Mouse (Mus musculus) embryonic facial prominence, embryonic 13.5 days (tissue): ENCODE results near the gene Fam25c. TPM values are rescaled to one million over a fixed set of nuclear protein-coding genes. Genes with fewer than 3 reads are reported as not detected.

Source experiments
- ATAC-seq: fragments of 200-750 bp; cut with Nextera tagmentation; 2 replicates; pipeline ENCODE4 v1.8.0; 2017; ENCODE audit warnings: low read depth; ENCODE audit not compliant: insufficient number of reproducible peaks, insufficient read depth, low FRiP score, low TSS enrichment
- H3K27ac ChIP-seq: fragments of 300-500 bp; sonication (generic); 2 replicates; pipeline ENCODE4 v1.5.1; 2015; ENCODE audit warnings: moderate library complexity, mild to moderate bottlenecking, inconsistent platforms
- H3K27me3 ChIP-seq: fragments of 300-500 bp; sonication (generic); 2 replicates; pipeline ENCODE4 v1.6.1; 2015; ENCODE audit warnings: mild to moderate bottlenecking, inconsistent platforms
- H3K36me3 ChIP-seq: fragments of 300-500 bp; sonication (generic); 2 replicates; pipeline ENCODE4 v1.6.1; 2015; ENCODE audit warnings: mild to moderate bottlenecking, inconsistent platforms
- H3K4me1 ChIP-seq: fragments of 300-500 bp; sonication (generic); 2 replicates; pipeline ENCODE4 v1.6.1; 2015; ENCODE audit warnings: inconsistent platforms
- H3K4me2 ChIP-seq: fragments of 300-500 bp; sonication (generic); 2 replicates; pipeline ENCODE4 v1.6.1; 2015; ENCODE audit warnings: moderate library complexity, mild to moderate bottlenecking, inconsistent platforms
- H3K4me3 ChIP-seq: fragments of 300-500 bp; sonication (generic); 2 replicates; pipeline ENCODE4 v1.5.1; 2015; ENCODE audit warnings: mild to moderate bottlenecking, inconsistent platforms
- H3K9ac ChIP-seq: fragments of 300-500 bp; sonication (generic); 2 replicates; pipeline ENCODE4 v1.6.1; 2015; ENCODE audit warnings: mild to moderate bottlenecking, inconsistent platforms
- H3K9me3 ChIP-seq: fragments of 300-500 bp; sonication (generic); 2 replicates; pipeline ENCODE4 v1.6.1; 2016; ENCODE audit warnings: inconsistent platforms
- whole genome bisulfite sequencing: fragments of 180-500 bp; shearing (Covaris S2); methylation state at CpG from one replicate; pipeline ENCODE4 v1.1.7; 2015; ENCODE audit warnings: mixed read lengths; 5-methylcytosine and 5-hydroxymethylcytosine counted together
- polyA plus RNA-seq: library from polyadenylated mRNA; unstranded; fragments of >200 nt; fragmentation: Nextera tagmentation; extraction: Ambion mirVana; gene quantifications from 2 replicates; pipeline ENCODE4 v1.2.1, GENCODE M21; 2015

Fam25c gene
- polyA plus RNA-seq, 1 experiment from 2014 or later, result 6.9 TPM

DNA sequence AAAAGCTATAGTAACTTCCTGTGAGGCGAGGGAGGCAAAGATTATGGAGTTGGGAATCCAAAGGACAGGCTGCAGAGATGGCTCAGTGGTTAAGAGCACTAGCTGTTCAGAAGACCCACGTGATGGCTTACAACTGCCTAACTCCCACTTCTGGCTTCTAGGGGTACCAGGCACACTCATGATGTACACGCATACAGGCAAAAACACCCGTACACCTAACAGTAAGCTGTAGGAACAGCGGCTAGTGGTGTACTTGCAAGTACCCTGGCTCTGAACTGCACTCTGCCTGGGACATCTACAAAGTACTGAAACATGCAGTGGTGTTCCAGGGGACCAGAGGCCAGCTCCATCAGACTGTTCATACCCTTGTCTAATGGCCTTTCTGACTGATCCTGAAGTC, 8.1 kb downstream of the Fam25c start:
- 95% methylated on average over 5 of the region's 5 CpGs for WGBS
- H3K27ac ChIP-seq, result no peak overlapping the region
- no peak for ATAC-seq
- H3K27me3 ChIP-seq, result no peaks in the 10 kb centered on the region
- H3K9me3 ChIP-seq, result no peaks in the 10 kb centered on the region
- H3K9ac ChIP-seq, result no peak overlapping the region
- H3K4me1 ChIP-seq, result 0 out of 2 replicates have a peak, but pooled peaks cover 4% of the 10 kb centered on the region
- H3K4me2 ChIP-seq, result no peak overlapping the region
- no peak overlapping the region for H3K4me3 ChIP-seq
- H3K36me3 ChIP-seq, result peaks cover 21% of the 10 kb centered on the region

DNA sequence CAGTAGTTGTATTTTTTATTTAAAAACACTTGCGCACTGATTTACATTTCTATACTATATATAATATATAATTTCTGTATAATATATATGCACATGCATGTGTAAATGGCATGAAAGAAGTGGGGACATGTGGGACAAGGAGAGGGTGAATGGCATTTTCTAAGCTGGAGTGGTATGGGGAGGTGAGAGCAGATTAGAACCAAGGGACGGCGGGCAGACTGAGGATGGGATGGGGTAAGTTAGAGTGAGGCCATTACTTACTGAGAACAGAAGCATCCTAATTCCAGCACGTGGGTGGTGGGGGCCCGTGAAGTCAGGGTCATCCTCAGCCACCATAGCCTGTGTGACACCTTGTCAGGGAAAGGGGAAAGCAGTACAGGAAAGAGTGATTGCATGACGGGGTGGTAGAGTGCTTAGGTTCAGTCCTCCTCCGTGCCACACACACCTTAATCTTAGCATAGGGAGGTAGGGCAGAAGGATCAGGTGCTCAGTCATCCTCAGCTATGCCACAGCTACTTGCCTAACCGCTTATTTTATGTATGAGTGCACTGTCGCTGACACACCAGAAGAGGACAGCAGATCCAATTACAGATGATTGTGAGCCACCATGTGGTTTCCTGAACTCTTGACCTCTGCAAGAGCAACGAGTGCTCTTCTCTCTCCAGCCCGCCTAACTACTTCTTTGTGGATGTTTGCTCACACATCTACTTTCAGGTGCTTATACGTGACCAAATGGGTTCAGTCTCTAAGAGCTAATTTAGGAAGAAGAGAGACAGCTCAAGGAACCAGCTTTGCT, 9.3 kb downstream of the Fam25c start:
- H3K4me2 ChIP-seq, result no peak overlapping the region
- no peak overlapping the region for H3K4me3 ChIP-seq
- H3K4me1 ChIP-seq, result 0 out of 2 replicates have a peak, but pooled peaks cover 4% of the 10 kb centered on the region
- H3K36me3 ChIP-seq, result peaks cover 27% of the 10 kb centered on the region
- no peak overlapping the region for H3K9ac ChIP-seq
- no peaks in the 10 kb centered on the region for H3K27me3 ChIP-seq
- WGBS, result 54% methylated on average over 12 of the region's 12 CpGs
- no peak overlapping the region for H3K27ac ChIP-seq
- no peak for ATAC-seq
- no peaks in the 10 kb centered on the region for H3K9me3 ChIP-seq

DNA sequence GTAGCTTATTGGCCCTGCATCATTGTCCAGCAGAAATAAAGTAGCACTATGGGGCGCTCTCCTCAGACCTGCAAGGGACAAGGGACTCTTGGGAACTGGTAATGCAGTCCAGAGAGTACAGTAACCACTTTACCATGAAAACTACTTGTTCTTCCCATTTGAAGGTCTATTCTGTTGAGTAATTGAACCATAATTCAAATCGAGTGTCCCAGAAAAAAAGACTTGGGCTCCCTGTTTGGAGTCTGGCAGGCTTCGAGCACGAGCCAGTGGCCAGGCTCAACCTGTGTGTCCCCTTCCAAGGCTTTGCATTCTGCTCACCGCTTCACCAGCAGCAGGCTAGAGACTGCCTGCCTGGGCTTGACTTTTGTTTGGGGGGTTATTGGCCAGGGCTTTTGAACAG, 10.9 kb downstream of the Fam25c start:
- ATAC-seq, result no peak
- Histone ChIP-seq H3K36me3 (peaks cover 39% of the 10 kb centered on the region), H3K27me3 (no peaks in the 10 kb centered on the region), H3K4me3 (no peak overlapping the region), H3K27ac (no peak overlapping the region), H3K4me2 (no peak overlapping the region), H3K9me3 (no peaks in the 10 kb centered on the region), H3K4me1 (0 out of 2 replicates have a peak, but pooled peaks cover 4% of the 10 kb centered on the region), H3K9ac (no peak overlapping the region)
- WGBS, result 91% methylated on average over 5 of the region's 5 CpGs

DNA sequence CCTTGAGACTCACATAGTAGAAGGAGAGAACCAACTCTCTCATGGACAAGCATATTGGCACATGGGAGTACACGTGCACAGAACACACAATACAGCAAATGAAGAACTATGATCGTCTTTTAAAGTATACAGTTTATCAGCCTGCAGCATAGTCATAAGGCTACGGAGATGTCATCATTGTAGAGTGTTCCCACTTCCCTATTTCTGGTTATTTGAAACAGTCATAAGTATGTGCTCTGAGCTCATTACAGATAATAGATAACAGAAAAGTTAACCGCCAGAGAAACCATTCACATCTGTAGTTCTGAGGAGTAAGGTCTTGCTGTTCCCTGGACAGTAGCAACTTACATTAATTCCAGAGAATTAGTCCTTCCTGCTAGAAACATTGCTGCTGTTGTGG, 12.2 kb downstream of the Fam25c start:
- H3K4me1 ChIP-seq, result 0 out of 2 replicates have a peak, but pooled peaks cover 4% of the 10 kb centered on the region
- WGBS, result 68% methylated on average over 4 of the region's 4 CpGs
- H3K4me3 ChIP-seq, result no peak overlapping the region
- no peak overlapping the region for H3K4me2 ChIP-seq
- no peak overlapping the region for H3K27ac ChIP-seq
- no peaks in the 10 kb centered on the region for H3K9me3 ChIP-seq
- H3K36me3 ChIP-seq, result peaks cover 48% of the 10 kb centered on the region
- H3K9ac ChIP-seq, result no peak overlapping the region
- no peaks in the 10 kb centered on the region for H3K27me3 ChIP-seq
- no peak for ATAC-seq

DNA sequence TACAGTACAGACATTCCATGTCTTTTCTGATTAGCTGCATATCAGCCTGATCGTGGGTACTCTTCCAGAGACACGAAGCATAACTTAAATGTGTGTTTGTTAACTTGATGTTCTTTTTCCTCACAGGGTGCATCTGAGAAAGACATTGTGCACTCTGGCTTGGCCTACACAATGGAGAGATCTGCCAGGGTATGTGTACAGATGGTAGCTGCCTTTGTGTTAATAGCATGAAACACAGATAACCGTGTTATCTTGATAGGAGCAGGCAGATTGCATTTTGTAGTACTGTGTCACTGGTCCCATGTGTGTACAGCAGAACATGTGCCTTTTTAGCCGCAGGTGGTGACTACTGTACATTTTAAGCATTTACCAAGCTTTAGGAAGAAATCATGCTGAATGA, 13.2 kb downstream of the Fam25c start:
- peaks cover 59% of the 10 kb centered on the region for H3K36me3 ChIP-seq
- 82% methylated on average over 4 of the region's 4 CpGs for WGBS
- H3K9ac ChIP-seq, result no peak overlapping the region

DNA sequence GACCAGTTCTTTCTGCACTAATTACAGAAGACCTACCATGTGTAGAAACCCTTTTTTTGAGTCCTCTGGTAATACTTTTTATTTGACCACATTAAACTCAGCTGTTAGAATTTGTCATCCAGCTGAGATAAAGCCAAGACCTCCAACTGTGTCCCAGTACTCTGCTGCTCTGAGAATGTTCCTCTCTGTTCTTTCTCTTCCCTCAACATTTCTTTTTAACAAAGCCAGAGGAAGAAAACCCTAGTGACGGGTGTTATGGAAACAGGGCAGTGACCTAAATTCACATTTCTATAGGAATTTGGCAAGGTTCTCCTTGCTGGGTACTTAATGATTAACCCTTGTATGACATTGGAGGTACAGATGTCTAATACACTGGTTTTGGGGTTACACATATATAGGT, 15.8 kb downstream of the Fam25c start:
- WGBS, result 82% methylated on average over 1 of the region's 1 CpGs
- no peak overlapping the region for H3K4me3 ChIP-seq
- H3K9ac ChIP-seq, result no peak overlapping the region
- no peak for ATAC-seq
- H3K27ac ChIP-seq, result no peak overlapping the region
- H3K27me3 ChIP-seq, result no peaks in the 10 kb centered on the region
- no peak overlapping the region for H3K4me2 ChIP-seq
- H3K4me1 ChIP-seq, result no peaks in the 10 kb centered on the region
- no peaks in the 10 kb centered on the region for H3K9me3 ChIP-seq
- peaks cover 83% of the 10 kb centered on the region for H3K36me3 ChIP-seq

More for the DNA sequence above, 13.2 kb downstream of the Fam25c start:
- H3K9me3 ChIP-seq, result no peaks in the 10 kb centered on the region
- no peak overlapping the region for H3K4me3 ChIP-seq
- ATAC-seq, result no peak
- no peak overlapping the region for H3K4me2 ChIP-seq
- H3K27ac ChIP-seq, result no peak overlapping the region
- H3K27me3 ChIP-seq, result no peaks in the 10 kb centered on the region
- H3K4me1 ChIP-seq, result 0 out of 2 replicates have a peak, but pooled peaks cover 4% of the 10 kb centered on the region

DNA sequence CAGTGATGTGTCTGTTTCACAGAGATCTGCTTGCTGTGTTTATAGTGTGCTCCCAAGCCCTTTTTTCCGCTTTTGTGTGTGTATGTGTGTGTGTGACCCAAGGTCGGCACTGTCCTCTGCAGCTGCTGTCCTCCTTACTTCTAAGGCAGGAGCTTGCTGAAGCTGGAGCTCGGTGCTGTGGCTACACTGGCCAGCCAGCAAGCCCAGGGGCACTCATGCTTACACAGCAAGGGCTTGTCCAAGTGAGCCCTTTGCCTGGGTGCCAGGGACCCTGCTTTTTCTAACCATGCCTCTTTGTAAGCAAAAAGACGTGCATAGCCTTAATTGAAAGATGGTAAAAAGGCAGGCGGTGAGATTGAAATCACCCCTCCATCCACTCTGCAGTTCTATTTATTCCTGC, 22.8 kb downstream of the Fam25c start:
- Histone ChIP-seq H3K9ac (no peak overlapping the region), H3K27ac (no peak overlapping the region), H3K4me3 (no peak overlapping the region), H3K4me2 (no peak overlapping the region), H3K36me3 (peaks cover 88% of the 10 kb centered on the region), H3K9me3 (no peaks in the 10 kb centered on the region), H3K27me3 (no peaks in the 10 kb centered on the region), H3K4me1 (no peaks in the 10 kb centered on the region)
- no peak for ATAC-seq
- WGBS, result 96% methylated on average over 5 of the region's 5 CpGs

DNA sequence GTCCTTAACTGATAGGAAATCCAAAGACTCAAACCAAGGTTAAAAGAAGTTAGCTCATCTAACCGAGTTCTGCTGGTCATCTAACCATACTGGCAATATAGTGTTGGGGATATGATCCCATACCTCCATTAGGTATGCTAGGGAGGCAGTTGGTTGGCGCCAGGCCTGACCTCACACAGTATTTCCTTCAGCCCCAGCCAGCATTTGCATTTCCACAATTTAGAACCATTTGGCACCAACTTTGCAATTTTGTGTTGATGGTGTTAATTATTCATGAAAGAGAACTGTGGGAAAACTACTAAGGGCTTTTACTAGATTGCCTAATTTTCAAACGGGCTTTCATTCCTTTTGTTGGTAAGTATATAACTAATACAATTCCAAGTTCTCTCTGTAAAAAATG, 23.3 kb downstream of the Fam25c start:
- Histone ChIP-seq H3K9me3 (no peaks in the 10 kb centered on the region), H3K4me2 (no peak overlapping the region), H3K36me3 (peaks cover 82% of the 10 kb centered on the region), H3K27ac (no peak overlapping the region), H3K27me3 (no peaks in the 10 kb centered on the region), H3K9ac (no peak overlapping the region), H3K4me3 (no peak overlapping the region), H3K4me1 (no peaks in the 10 kb centered on the region)
- 87% methylated on average over 3 of the region's 3 CpGs for WGBS
- ATAC-seq, result no peak

DNA sequence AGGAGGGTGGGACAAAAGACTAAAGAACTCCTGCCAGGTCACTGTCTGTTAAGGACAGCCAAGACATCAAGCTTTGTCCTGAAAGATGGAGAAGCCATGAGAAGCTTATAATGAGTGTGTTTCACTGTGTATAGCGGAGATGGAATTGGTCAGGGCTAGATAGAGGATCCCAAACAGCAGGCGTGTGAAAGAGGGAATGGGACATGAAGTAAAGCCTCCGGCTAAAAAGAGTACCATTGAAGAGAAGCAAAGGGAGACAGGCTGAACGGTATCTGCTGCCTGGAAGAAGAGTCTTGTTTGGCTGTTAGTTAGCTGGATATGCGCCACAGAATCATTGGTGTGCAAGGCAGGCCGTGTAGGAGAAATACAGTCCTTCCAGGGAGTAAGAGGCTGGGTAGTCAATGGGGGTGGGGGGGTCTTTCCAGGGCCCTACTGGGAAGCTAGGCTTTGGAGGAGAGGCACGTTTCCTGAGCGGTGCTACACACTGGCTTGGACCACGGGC, 24.5 kb downstream of the Fam25c start:
- H3K9me3 ChIP-seq, result no peaks in the 10 kb centered on the region
- no peak for ATAC-seq
- no peak overlapping the region for H3K4me3 ChIP-seq
- WGBS, result 94% methylated on average over 9 of the region's 9 CpGs
- peaks cover 77% of the 10 kb centered on the region for H3K36me3 ChIP-seq
- H3K4me2 ChIP-seq, result no peak overlapping the region
- no peaks in the 10 kb centered on the region for H3K4me1 ChIP-seq
- H3K9ac ChIP-seq, result no peak overlapping the region
- H3K27ac ChIP-seq, result no peak overlapping the region
- no peaks in the 10 kb centered on the region for H3K27me3 ChIP-seq

DNA sequence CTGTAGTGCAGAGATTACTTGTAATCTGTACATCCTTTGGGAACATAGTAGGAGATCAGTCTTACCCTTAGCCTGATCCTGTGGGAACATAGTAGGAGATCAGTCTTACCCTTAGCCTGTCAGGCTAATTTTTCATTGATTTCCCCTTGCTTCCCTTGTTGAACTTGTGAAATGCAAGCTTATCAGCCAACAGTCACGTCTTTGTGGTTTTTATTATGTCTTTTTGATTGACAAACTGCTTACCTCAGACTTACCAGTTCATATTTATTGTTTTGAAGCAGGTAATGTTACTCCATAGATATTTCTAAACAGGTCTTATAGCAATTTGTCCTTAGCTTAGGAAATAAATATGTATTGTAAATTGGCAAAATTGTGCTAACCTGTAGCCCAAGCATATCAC, 27.6 kb downstream of the Fam25c start:
- Histone ChIP-seq H3K4me1 (no peaks in the 10 kb centered on the region), H3K27me3 (no peaks in the 10 kb centered on the region), H3K4me2 (no peak overlapping the region), H3K27ac (no peak overlapping the region), H3K9me3 (no peaks in the 10 kb centered on the region), H3K4me3 (no peak overlapping the region), H3K9ac (no peak overlapping the region), H3K36me3 (peaks cover 76% of the 10 kb centered on the region)
- 76% methylated on average over 1 of the region's 1 CpGs for WGBS
- no peak for ATAC-seq

DNA sequence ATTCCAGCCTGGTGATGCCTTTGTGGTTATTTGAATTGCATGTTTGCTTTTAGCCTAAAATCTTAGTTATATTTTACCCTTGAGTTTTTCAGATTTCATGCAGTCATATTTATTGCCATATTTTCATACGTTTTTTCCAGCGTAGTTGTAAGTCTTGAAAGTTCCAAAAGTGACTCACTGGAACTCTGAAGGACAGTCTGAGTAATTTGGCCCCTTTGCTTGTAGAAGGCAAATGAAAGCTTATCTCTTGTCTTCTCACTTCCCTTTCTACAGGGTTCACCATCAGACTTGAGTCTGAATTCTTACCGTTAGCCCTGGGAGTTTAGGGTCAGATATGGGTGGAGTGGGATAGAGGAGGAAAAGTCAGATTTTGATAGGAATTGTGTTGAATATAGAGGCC, 28.6 kb downstream of the Fam25c start:
- WGBS, result 92% methylated on average over 3 of the region's 3 CpGs
- no peak overlapping the region for H3K9ac ChIP-seq
- no peak for ATAC-seq
- H3K4me3 ChIP-seq, result no peak overlapping the region
- H3K9me3 ChIP-seq, result no peaks in the 10 kb centered on the region
- no peak overlapping the region for H3K4me2 ChIP-seq
- peaks cover 69% of the 10 kb centered on the region for H3K36me3 ChIP-seq
- no peaks in the 10 kb centered on the region for H3K27me3 ChIP-seq
- H3K4me1 ChIP-seq, result no peaks in the 10 kb centered on the region
- no peak overlapping the region for H3K27ac ChIP-seq

DNA sequence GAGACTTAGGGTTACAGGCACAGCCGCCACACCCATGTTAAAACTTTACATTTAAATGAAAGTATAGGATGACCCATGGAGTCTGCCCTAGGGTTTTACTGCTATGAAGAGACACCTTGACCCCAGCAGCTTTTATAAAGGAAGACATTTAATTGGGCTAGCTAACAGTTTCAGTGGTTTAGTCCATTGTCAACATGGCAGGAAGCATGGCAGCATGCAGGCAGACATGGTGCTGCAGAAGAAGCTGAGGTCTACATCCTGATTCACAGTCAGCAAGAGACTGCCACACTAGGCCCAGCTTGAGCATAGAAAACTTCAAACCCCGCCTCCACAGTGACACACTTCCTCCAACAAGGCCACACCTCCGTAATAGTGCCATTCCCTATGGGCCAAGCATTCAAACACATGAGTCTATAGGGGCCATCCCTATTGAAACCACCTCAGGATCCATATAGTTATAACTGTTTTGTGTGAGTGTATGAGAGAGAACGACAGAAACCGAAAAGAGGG, 31.6 kb downstream of the Fam25c start:
- ATAC-seq, result no peak
- Histone ChIP-seq H3K4me1 (no peaks in the 10 kb centered on the region), H3K9ac (no peak overlapping the region), H3K4me2 (no peak overlapping the region), H3K27me3 (no peaks in the 10 kb centered on the region), H3K36me3 (peaks cover 61% of the 10 kb centered on the region), H3K27ac (no peak overlapping the region), H3K4me3 (no peak overlapping the region), H3K9me3 (no peaks in the 10 kb centered on the region)
- 93% methylated on average over 5 of the region's 5 CpGs for WGBS
